Mouse (Mus musculus) hindbrain, embryonic 13.5 days (tissue): ENCODE measurements around the gene Pla2g4b. TPM values are rescaled to one million over a fixed set of nuclear protein-coding genes. Genes with fewer than 3 reads are reported as not detected.

Experiments used
- ATAC-seq: fragments of 200-750 bp; cut with Nextera tagmentation; 2 replicates; pipeline ENCODE4 v1.8.0; 2017; ENCODE audit warnings: moderate TSS enrichment; ENCODE audit not compliant: low FRiP score
- H3K27ac ChIP-seq: fragments of 300-500 bp; sonication (generic); 2 replicates; pipeline ENCODE4 v1.5.1; 2015; ENCODE audit warnings: inconsistent platforms, mild to moderate bottlenecking, moderate library complexity
- H3K27me3 ChIP-seq: fragments of 300-500 bp; sonication (generic); 2 replicates; pipeline ENCODE4 v1.6.1; 2015; ENCODE audit warnings: mild to moderate bottlenecking, inconsistent platforms
- H3K36me3 ChIP-seq: fragments of 300-500 bp; sonication (generic); 2 replicates; pipeline ENCODE4 v1.6.1; 2015; ENCODE audit warnings: mild to moderate bottlenecking, inconsistent platforms
- H3K4me1 ChIP-seq: fragments of 300-500 bp; sonication (generic); replicated peaks from 2 replicates; pipeline ENCODE4 v1.6.1; 2015; ENCODE audit warnings: inconsistent platforms
- H3K4me2 ChIP-seq: fragments of 300-500 bp; sonication (generic); 2 replicates; pipeline ENCODE4 v1.6.1; 2015; ENCODE audit warnings: inconsistent platforms, mild to moderate bottlenecking, moderate library complexity
- H3K4me3 ChIP-seq: fragments of 300-500 bp; sonication (generic); 2 replicates; pipeline ENCODE4 v1.5.1; 2015; ENCODE audit warnings: mild to moderate bottlenecking, inconsistent platforms
- H3K9ac ChIP-seq: fragments of 300-500 bp; sonication (generic); 2 replicates; pipeline ENCODE4 v1.6.1; 2015; ENCODE audit warnings: mild to moderate bottlenecking, inconsistent platforms
- H3K9me3 ChIP-seq: fragments of 300-500 bp; sonication (generic); 2 replicates; pipeline ENCODE4 v1.6.1; 2016; ENCODE audit warnings: inconsistent platforms
- WGBS: fragments of 180-500 bp; shearing (Covaris S2); methylation state at CpG from one replicate; pipeline ENCODE4 v1.1.7; 2015; 5-methylcytosine and 5-hydroxymethylcytosine counted together
- polyA plus RNA-seq: library from polyadenylated mRNA; unstranded; fragments of >200 nt; fragmentation: Nextera tagmentation; extraction: Ambion mirVana; gene quantifications from 2 replicates; pipeline ENCODE4 v1.2.1, GENCODE M21; 2015

Pla2g4b gene
- polyA plus RNA-seq, 1 experiment from 2014 or later = 4.1 TPM

DNA sequence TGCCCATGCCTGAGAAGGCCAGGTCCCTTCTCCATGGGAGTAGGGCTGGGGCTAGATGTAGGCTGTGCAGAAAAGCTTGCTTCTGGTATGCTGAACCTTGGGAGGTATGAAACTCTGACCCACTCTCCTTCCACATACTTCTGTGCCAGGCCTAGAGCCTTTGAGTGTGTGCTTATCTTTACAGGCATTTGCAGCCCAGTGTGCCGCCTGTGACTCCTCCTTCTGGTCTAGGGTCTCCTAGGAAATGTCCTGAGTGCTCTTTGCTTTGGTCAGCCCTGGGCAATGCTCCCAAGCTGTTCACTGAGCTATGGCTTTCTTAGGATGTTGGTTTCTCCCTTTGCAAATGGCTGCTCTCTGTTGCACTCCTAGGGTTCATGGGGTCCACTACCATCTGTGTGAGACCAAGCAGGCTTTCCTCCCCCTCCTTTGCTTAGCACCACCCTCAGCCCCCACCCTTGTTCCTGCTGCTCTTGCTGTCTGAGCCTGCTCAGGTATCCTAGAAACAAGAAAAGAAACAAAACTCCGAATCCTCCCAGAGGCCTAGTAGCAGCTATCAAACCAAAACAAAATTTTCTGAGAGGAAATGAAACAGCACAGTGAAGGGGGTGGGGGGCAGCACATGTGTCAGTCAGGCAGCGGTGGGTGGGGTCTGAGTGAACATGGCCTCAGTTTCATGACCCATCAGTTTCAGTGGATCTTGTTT lies 32.2 kb upstream of the Pla2g4b start:
- Histone ChIP-seq H3K9ac (no peak overlapping the region), H3K27me3 (no peaks in the 10 kb centered on the region), H3K4me2 (no peak overlapping the region), H3K4me1 (no peaks in the 10 kb centered on the region), H3K36me3 (peaks cover 36% of the 10 kb centered on the region), H3K4me3 (no peak overlapping the region), H3K27ac (0 out of 2 replicates have a peak overlapping the region, but pooled peaks have one; percentile 30), H3K9me3 (no peaks in the 10 kb centered on the region)
- no peak for ATAC-seq
- WGBS = 82% methylated on average over 3 of the region's 3 CpGs

DNA sequence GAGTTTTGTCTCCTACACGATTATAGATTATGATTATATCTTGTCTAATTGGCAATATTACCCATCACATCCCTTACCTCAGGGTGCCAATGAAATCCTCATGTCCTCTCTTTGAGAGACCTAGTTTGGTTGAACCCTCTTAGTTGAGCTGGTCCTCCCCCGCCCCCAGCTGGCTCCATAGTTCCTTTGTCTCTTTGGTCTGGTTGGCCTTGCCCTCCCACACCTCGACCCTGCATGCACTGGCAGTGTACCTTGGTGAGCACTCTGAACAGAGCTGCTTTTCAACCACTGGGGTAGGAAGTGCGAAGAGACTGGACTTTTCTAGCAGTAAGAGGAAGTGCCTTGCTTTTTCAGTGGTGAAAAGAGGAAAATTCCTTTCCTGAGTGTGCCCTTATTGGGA lies 31.3 kb upstream of the Pla2g4b start:
- no peaks in the 10 kb centered on the region for H3K9me3 ChIP-seq
- no peak overlapping the region for H3K4me2 ChIP-seq
- no peak overlapping the region for H3K27ac ChIP-seq
- 75% methylated on average over 4 of the region's 4 CpGs for WGBS
- no peaks in the 10 kb centered on the region for H3K27me3 ChIP-seq
- H3K4me1 ChIP-seq = no peaks in the 10 kb centered on the region
- H3K4me3 ChIP-seq = no peak overlapping the region
- ATAC-seq = no peak
- H3K9ac ChIP-seq = no peak overlapping the region
- H3K36me3 ChIP-seq = peaks cover 36% of the 10 kb centered on the region

DNA sequence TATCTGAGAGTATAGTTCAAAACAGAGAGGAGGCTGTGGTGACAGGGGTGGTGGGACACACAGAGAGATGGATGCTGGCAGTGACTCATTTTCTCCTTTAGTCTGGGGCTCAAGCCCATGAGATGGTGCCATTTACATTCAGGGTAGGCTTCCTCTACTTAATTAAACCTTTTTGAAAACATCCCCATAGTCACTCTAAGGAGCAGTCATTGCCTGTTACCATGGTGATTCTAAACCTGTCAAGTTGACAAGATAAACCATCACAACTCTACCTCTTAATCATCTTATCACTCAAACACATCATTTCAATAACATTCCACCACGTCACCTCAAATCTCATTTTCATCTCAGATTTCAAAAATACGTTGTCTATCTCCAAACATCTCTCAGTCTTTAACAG lies 29.2 kb upstream of the Pla2g4b start:
- no peak overlapping the region for H3K9ac ChIP-seq
- H3K4me1 ChIP-seq = no peaks in the 10 kb centered on the region
- ATAC-seq = no peak
- no peak overlapping the region for H3K4me2 ChIP-seq
- 84% methylated on average over 2 of the region's 2 CpGs for WGBS
- peaks cover 21% of the 10 kb centered on the region for H3K36me3 ChIP-seq
- H3K9me3 ChIP-seq = no peaks in the 10 kb centered on the region
- H3K27ac ChIP-seq = no peak overlapping the region
- no peaks in the 10 kb centered on the region for H3K27me3 ChIP-seq
- no peak overlapping the region for H3K4me3 ChIP-seq

DNA sequence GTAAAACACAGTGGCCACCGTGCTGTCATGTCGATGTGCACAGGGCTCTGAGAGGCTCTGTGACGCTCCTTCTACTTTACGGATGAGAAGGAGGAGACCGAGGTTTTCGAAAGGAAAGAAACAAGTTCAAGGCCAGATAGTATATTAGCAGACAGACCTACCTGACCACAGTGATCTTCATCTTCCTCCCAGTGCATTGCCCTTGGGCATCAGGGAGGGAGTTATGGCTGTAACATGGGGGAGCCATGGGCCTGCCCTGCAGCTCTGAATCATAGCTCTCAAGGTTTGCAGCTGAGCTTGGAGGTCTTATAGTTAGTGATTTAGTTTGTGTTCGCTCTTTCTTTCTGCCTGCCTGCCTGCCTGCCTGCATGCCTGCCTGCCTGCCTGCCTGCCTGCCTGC lies 26.5 kb upstream of the Pla2g4b start:
- Histone ChIP-seq H3K9me3 (no peaks in the 10 kb centered on the region), H3K9ac (no peak overlapping the region), H3K27ac (no peak overlapping the region), H3K27me3 (no peaks in the 10 kb centered on the region), H3K36me3 (peaks cover 16% of the 10 kb centered on the region), H3K4me1 (no peaks in the 10 kb centered on the region), H3K4me3 (no peak overlapping the region), H3K4me2 (no peak overlapping the region)
- 94% methylated on average over 7 of the region's 7 CpGs for WGBS
- ATAC-seq = no peak

DNA sequence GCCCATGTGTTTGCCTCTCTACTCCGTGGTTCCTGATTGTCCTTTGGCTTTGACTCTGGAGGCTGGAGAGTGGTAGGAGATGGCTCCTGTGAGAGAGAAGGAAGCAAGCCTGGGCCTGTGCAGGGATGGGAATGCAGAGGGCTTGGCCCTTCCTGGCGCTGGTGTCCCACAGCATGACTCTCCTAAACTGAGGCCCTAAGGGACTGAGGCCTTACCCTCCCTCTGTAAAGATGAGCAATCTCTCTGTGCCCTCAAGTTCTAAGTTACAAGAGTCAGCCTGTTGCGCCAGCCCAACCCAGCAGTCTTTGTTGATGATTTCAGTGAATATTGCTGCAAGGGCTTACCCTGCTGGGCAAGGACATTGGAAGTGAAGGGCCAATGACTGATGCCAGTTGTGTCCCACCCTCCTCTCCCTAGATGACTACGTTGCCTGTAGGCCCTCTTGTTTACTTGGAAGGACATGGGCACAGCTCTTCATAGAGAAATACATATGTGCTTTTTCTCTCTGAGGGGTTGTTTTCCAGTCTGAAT lies 25.5 kb upstream of the Pla2g4b start:
- no peak for ATAC-seq
- Histone ChIP-seq H3K27me3 (no peaks in the 10 kb centered on the region), H3K9ac (no peak overlapping the region), H3K4me3 (no peak overlapping the region), H3K4me2 (no peak overlapping the region), H3K27ac (no peak overlapping the region), H3K4me1 (no peaks in the 10 kb centered on the region), H3K9me3 (no peaks in the 10 kb centered on the region), H3K36me3 (peaks cover 18% of the 10 kb centered on the region)
- 81% methylated on average over 4 of the region's 4 CpGs for WGBS

DNA sequence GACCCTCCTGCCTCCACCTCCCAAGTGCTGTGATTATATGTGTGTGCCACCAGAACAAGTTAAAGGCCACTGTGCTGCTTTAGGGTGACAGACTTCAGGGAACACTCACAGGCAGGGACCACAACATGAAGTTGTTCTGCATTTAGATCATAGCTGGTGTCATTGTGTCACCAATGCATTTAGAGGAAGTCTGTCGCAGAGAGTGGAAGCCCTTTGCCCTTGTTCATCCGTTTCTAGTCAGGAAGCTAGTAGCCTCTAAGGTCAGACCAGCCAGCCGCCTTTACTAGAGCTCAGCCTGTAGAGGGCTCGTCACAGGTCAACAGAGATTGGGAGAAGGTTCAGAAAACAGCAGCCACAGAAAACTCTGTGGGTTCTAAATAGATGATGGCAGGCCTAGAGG lies 24.5 kb upstream of the Pla2g4b start:
- WGBS = 71% methylated on average over 4 of the region's 4 CpGs
- Histone ChIP-seq H3K36me3 (peaks cover 27% of the 10 kb centered on the region), H3K27me3 (no peaks in the 10 kb centered on the region), H3K9ac (no peak overlapping the region), H3K4me1 (no peaks in the 10 kb centered on the region), H3K9me3 (no peaks in the 10 kb centered on the region), H3K4me2 (no peak overlapping the region), H3K4me3 (no peak overlapping the region), H3K27ac (no peak overlapping the region)
- no peak for ATAC-seq

DNA sequence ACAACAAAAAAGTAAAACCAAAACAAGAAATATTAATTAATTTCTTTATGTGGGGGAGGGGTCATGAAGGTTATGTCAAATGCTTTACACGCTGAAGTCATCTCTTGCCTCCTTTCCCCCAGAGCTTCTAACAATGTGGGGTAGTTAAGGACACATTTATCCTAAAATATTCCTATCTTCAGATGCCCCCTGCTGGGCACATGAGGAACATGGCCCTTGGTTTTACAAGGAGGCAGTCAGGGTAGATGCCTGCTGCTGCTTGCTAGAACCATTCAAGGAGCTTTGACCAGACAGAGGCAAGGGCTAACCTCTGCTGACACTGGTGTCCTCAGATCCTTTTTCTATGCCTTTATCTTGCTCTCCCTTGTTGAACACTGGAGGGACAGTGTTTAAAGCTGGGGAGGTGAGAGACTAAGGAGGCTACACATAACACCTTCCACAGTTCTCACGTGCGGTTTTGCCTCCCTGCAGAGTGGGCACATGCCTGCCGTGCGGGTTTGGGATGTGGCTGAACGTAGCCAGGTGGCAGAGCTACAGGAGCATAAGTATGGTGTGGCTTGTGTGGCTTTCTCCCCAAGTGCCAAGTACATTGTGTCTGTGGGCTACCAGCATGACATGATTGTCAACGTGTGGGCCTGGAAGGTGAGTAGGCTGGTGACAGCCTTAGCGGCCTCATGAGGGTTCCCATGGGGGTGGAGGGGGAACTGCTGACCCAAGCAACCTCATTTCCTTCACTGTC lies 21.6 kb upstream of the Pla2g4b start:
- Histone ChIP-seq H3K9me3 (no peaks in the 10 kb centered on the region), H3K4me3 (no peak overlapping the region), H3K9ac (no peak overlapping the region), H3K27ac (no peak overlapping the region), H3K27me3 (no peaks in the 10 kb centered on the region), H3K4me1 (no peaks in the 10 kb centered on the region), H3K4me2 (no peak overlapping the region), H3K36me3 (peaks cover 44% of the 10 kb centered on the region)
- no peak for ATAC-seq
- 73% methylated on average over 8 of the region's 8 CpGs for WGBS

DNA sequence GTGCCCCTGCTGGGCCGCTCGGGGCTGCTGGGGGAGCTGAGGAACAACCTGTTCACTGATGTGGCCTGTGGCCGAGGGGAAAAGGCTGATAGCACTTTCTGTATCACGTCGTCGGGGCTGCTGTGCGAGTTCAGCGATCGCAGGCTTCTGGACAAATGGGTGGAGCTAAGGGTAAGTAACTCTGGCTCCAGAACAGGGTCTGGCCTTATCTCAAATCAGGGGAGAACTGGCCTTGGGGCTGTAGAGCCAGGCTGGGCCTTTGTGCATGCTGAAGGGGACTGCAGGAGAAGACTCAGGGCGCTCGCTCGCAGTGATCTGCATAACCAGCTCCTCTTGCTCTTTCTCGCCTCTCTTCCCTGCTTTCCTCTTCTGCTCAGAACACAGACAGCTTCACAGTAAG lies 20.3 kb upstream of the Pla2g4b start:
- ATAC-seq = no peak
- 92% methylated on average over 13 of the region's 13 CpGs for WGBS
- Histone ChIP-seq H3K9me3 (no peaks in the 10 kb centered on the region), H3K27me3 (no peaks in the 10 kb centered on the region), H3K27ac (no peak overlapping the region), H3K4me1 (no peaks in the 10 kb centered on the region), H3K4me2 (no peak overlapping the region), H3K4me3 (no peak overlapping the region), H3K9ac (no peak overlapping the region), H3K36me3 (peaks cover 56% of the 10 kb centered on the region)

DNA sequence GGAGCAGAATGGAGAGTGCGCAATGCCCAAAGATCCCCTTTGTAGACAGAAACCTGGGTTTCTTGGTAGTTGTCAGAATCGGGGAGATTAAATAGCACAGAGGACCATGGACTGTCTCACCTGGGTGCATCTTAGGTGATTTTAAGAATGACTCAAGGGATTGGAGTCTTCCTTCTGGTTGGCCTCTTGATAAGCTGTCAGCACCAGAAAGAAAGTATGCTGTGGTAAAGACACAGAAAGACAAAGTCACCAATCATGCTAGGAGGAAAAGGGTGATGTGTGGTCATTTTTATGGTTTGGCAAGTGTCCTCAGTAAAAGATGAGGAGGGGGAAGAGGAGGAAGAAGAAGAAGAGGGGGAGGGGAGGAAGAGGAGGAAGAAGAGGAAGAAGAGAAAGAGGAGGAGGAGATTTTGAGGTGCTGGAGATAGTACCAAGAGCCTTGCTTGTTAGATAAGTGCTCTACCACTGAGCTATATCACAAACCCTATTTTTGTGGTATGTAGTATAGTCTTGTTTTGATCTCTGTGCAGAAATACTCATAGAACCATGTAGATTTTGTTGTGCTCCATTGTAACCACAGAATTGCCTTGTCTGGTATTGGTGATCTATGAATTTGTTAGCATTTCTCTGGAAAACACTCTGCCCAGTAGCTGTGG lies 19.3 kb upstream of the Pla2g4b start:
- no peak overlapping the region for H3K4me3 ChIP-seq
- no peak overlapping the region for H3K27ac ChIP-seq
- H3K27me3 ChIP-seq = no peaks in the 10 kb centered on the region
- no peak for ATAC-seq
- no peak overlapping the region for H3K4me2 ChIP-seq
- peaks cover 67% of the 10 kb centered on the region for H3K36me3 ChIP-seq
- 94% methylated on average over 2 of the region's 2 CpGs for WGBS
- H3K9ac ChIP-seq = no peak overlapping the region
- no peaks in the 10 kb centered on the region for H3K4me1 ChIP-seq
- no peaks in the 10 kb centered on the region for H3K9me3 ChIP-seq

DNA sequence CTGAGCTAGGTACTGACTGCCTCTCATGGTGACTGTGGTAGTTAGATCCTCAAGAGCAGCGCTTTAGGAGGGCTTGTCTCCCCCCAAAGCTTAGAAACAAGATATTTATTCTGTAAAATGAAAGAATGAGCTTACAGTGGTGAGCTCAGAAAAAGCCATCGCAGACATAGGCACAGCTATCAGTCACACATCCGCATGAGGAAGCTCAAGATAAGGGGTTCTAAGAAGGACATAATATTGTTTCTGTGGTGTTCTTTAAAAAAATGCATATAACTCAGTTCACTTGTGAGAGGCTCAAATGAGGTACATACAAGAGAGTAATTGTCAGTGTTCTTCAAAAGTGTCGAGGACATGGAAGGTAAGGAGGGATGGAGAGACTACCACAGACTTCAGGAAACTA lies 17.3 kb upstream of the Pla2g4b start:
- no peaks in the 10 kb centered on the region for H3K9me3 ChIP-seq
- no peak overlapping the region for H3K4me2 ChIP-seq
- no peak for ATAC-seq
- no peak overlapping the region for H3K9ac ChIP-seq
- no peak overlapping the region for H3K27ac ChIP-seq
- WGBS = 91% methylated on average over 4 of the region's 4 CpGs
- no peaks in the 10 kb centered on the region for H3K4me1 ChIP-seq
- no peaks in the 10 kb centered on the region for H3K27me3 ChIP-seq
- H3K4me3 ChIP-seq = no peak overlapping the region
- peaks cover 79% of the 10 kb centered on the region for H3K36me3 ChIP-seq

DNA sequence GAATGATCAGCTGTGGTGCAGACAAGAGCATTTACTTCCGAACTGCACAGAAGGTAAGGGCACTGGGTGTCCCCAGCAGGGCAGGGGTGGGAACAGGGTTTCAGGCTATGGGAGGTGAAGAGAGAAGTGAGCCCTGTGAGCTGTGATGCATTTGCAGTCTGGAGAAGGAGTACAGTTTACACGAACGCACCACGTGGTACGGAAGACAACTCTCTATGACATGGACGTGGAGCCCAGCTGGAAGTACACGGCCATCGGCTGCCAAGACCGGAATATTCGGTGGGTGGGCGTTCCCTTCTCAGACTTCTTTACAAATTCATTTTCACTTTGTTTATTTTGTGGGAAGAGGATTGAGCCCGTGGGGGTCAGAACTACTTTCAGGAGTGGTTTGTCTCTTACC lies 15.6 kb upstream of the Pla2g4b start:
- WGBS = 94% methylated on average over 12 of the region's 12 CpGs
- Histone ChIP-seq H3K4me2 (no peak overlapping the region), H3K4me1 (no peaks in the 10 kb centered on the region), H3K27me3 (no peaks in the 10 kb centered on the region), H3K9ac (no peak overlapping the region), H3K36me3 (peaks cover 95% of the 10 kb centered on the region), H3K9me3 (no peaks in the 10 kb centered on the region), H3K27ac (no peak overlapping the region), H3K4me3 (no peak overlapping the region)
- no peak for ATAC-seq

DNA sequence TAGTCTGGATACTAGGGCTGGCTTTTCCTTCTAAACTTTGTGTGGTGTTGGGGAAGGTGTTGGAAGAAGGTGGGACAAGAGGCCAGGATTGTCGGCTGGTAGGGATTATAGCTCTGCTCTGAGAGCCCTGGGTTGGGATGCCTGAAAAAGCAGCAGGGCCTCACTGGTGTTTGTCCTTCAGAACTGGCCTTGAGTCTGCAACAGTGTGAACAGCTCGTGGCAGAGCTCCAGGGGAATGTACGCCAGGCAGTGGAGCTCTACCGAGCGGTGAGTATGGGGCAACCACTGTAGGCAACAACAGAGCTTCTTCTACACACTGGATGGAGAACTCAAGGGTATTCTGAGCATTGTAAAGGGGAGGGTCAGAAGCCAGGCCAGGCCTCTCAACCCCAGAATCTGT lies 8.9 kb upstream of the Pla2g4b start:
- 92% methylated on average over 5 of the region's 5 CpGs for WGBS
- Histone ChIP-seq H3K36me3 (peaks cover 66% of the 10 kb centered on the region), H3K4me2 (no peak overlapping the region)

More for the DNA sequence above, 8.9 kb upstream of the Pla2g4b start:
- H3K9ac ChIP-seq = no peak overlapping the region
- H3K4me1 ChIP-seq = peaks cover 18% of the 10 kb centered on the region
- no peaks in the 10 kb centered on the region for H3K9me3 ChIP-seq
- ATAC-seq = no peak
- H3K4me3 ChIP-seq = no peak overlapping the region
- no peaks in the 10 kb centered on the region for H3K27me3 ChIP-seq
- H3K27ac ChIP-seq = no peak overlapping the region
